Mouse (Mus musculus) embryonic fibroblast, embryonic 13.5 days (primary cell): ENCODE data around the gene Akap6. TPM values are rescaled to one million over a fixed set of nuclear protein-coding genes. Genes with fewer than 3 reads are reported as not detected.

ENCODE experiments used
- H3K27ac ChIP-seq: 2 replicates; pipeline ENCODE4 v1.5.1; 2012; ENCODE audit warnings: low read length, control low read depth, inconsistent platforms; ENCODE audit not compliant: insufficient read depth
- H3K4me1 ChIP-seq: 2 replicates; pipeline ENCODE4 v1.6.1; 2011; ENCODE audit warnings: low read length; ENCODE audit not compliant: control insufficient read depth, insufficient read depth
- H3K4me3 ChIP-seq: 2 replicates; pipeline ENCODE4 v1.5.1; 2011; ENCODE audit warnings: mild to moderate bottlenecking, control low read depth, low read length; ENCODE audit not compliant: insufficient read depth
- CTCF ChIP-seq: IDR thresholded peaks from 2 replicates; pipeline ENCODE4 v1.5.1; 2011; ENCODE audit warnings: mild to moderate bottlenecking, control low read depth, low read length, moderate library complexity, borderline replicate concordance; ENCODE audit not compliant: insufficient read depth
- POLR2A ChIP-seq: IDR thresholded peaks from 2 replicates; pipeline ENCODE4 v1.6.1; 2011; ENCODE audit warnings: low read depth, mild to moderate bottlenecking, control low read depth, low read length, moderate library complexity
- polyA plus RNA-seq: library from polyadenylated mRNA; stranded (reverse); fragments of >200 nt; gene quantifications from 2 replicates; pipeline ENCODE4 v1.2.4, GENCODE M21; 2011; ENCODE audit warnings: low read depth; ENCODE audit not compliant: missing spikeins, insufficient read length

The Akap6 gene
- polyA plus RNA-seq, 1 experiment, result 1.3 TPM

GRCm38 (mm10) chr12:52835914-52836546 is 136.8 kb downstream of the Akap6 start:
- Histone ChIP-seq H3K4me3 (no peak overlapping the region), H3K27ac (peak overlapping the region; percentile 65), H3K4me1 (peaks cover 20% of the 10 kb centered on the region)
- TF ChIP-seq POLR2A (no peak), CTCF (no peak)

- H3K27ac ChIP-seq, result no peak overlapping the region
- H3K4me3 ChIP-seq, result no peak overlapping the region
- TF ChIP-seq CTCF, result no peak
- TF ChIP-seq POLR2A, result no peak
- H3K4me1 ChIP-seq, result no peaks in the 10 kb centered on the region; the same call in 1 of the 2 replicates
These were observed 146.8 kb downstream of the Akap6 start for GRCm38 (mm10) chr12:52845982-52846381.

GRCm38 (mm10) chr12:52847020-52847419 is 147.8 kb downstream of the Akap6 start:
- Histone ChIP-seq H3K4me1 (no peaks in the 10 kb centered on the region; the same call in 1 of the 2 replicates), H3K27ac (no peak overlapping the region), H3K4me3 (no peak overlapping the region)
- TF ChIP-seq POLR2A, result no peak
- TF ChIP-seq CTCF, result no peak

- H3K27ac ChIP-seq, result no peak overlapping the region
- peaks cover 3% of the 10 kb centered on the region for H3K4me1 ChIP-seq
- H3K4me3 ChIP-seq, result no peak overlapping the region
- no peak for TF ChIP-seq POLR2A
- no peak for TF ChIP-seq CTCF
These were observed 148.8 kb downstream of the Akap6 start for GRCm38 (mm10) chr12:52847830-52848518.

- no peak overlapping the region for H3K4me3 ChIP-seq
- H3K4me1 ChIP-seq, result peaks cover 5% of the 10 kb centered on the region
- TF ChIP-seq POLR2A, result no peak
- no peak for TF ChIP-seq CTCF
These were observed 149.3 kb downstream of the Akap6 start for GRCm38 (mm10) chr12:52848519-52848855.

GRCm38 (mm10) chr12:52849297-52849696 is 150.1 kb downstream of the Akap6 start:
- H3K4me1 ChIP-seq, result peaks cover 8% of the 10 kb centered on the region
- TF ChIP-seq CTCF, result no peak
- no peak for TF ChIP-seq POLR2A
- no peak overlapping the region for H3K27ac ChIP-seq
- H3K4me3 ChIP-seq, result no peak overlapping the region

More at GRCm38 (mm10) chr12:52848519-52848855, 149.3 kb downstream of the Akap6 start:
- no peak overlapping the region for H3K27ac ChIP-seq

GRCm38 (mm10) chr12:52850332-52851036 is 151.3 kb downstream of the Akap6 start:
- no peak overlapping the region for H3K4me3 ChIP-seq
- peaks cover 11% of the 10 kb centered on the region for H3K4me1 ChIP-seq
- H3K27ac ChIP-seq, result no peak overlapping the region
- TF ChIP-seq CTCF, result no peak
- no peak for TF ChIP-seq POLR2A

- H3K27ac ChIP-seq, result peak overlapping the region; percentile 3; the same call in 1 of the 2 replicates
- peaks cover 11% of the 10 kb centered on the region for H3K4me1 ChIP-seq
- no peak overlapping the region for H3K4me3 ChIP-seq
- TF ChIP-seq POLR2A (no peak), CTCF (no peak)
These were observed 152.0 kb downstream of the Akap6 start for GRCm38 (mm10) chr12:52851221-52851620.

GRCm38 (mm10) chr12:52854236-52854679 is 155.1 kb downstream of the Akap6 start:
- Histone ChIP-seq H3K4me3 (no peak overlapping the region), H3K27ac (no peak overlapping the region), H3K4me1 (peaks cover 11% of the 10 kb centered on the region)
- TF ChIP-seq POLR2A (no peak), CTCF (no peak)

GRCm38 (mm10) chr12:52856104-52856503 is 156.9 kb downstream of the Akap6 start:
- H3K4me1 ChIP-seq, result peaks cover 11% of the 10 kb centered on the region
- TF ChIP-seq POLR2A, result no peak
- no peak for TF ChIP-seq CTCF

More at GRCm38 (mm10) chr12:52856104-52856503, 156.9 kb downstream of the Akap6 start:
- H3K27ac ChIP-seq, result no peak overlapping the region
- H3K4me3 ChIP-seq, result no peak overlapping the region
